Mouse (Mus musculus) T-cell, adult 2 months (primary cell): ENCODE results near the gene Lmo2.
"Not testable (repeated sequence)": the region's sequence is repeated elsewhere in the genome, so short reads cannot be mapped to it uniquely, and the experiment has no call there.

Experiments used
- DNase-seq: peaks from one replicate; pipeline ENCODE4 v3.0.0; 2022; ENCODE audit warnings: low spot score

Gene Lmo2

GRCm38 (mm10) chr2:103982250-103982649, 24.5 kb downstream of the Lmo2 start:
- peak; percentile 53 for DNase-seq

DNA sequence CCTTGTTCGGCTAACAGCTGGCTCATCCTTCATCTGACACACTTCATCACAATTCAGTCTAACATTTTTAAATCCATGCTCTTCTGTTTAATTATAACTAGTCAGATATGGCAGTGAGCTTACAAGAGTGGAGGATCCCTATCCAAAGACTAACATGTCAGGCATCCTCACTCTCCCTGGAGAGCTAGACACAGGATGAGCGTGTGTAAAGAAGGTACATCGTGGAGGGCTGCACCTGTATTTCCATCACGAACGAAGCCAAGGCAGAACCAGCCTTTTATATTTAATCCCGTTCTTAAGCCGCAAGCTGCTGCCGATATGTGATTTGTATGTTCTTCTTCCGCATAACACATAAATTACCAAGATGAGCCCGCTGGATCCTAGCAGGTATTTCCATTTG, 25.4 kb downstream of the Lmo2 start:
- no peak for DNase-seq

GRCm38 (mm10) chr2:103987595-103987994, 29.8 kb downstream of the Lmo2 start:
- DNase-seq: not testable (repeated sequence)

DNA sequence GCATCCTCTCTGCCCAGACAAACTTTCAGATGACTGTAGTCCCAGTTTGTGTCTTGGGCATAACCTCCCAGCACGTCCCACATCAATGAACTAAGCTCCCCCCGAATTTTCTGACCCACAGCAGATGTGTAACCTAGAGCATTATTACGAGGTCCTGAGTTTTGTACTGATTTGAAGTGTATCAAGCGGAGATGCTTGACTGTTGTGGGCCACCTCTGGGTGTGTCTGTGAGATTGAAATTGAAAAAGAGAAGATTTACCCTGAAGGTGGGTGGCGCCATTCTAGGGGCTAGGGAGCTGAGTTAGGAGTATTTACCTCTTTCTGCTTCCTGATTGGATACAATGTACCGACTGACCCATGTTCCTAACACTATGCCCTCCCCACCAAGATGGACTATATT, 31.9 kb downstream of the Lmo2 start:
- DNase-seq: no peak

GRCm38 (mm10) chr2:103991303-103991702, 33.5 kb downstream of the Lmo2 start:
- DNase-seq: no peak

- no peak for DNase-seq
Observed at GRCm38 (mm10) chr2:103992162-103992561, 34.4 kb downstream of the Lmo2 start.

DNA sequence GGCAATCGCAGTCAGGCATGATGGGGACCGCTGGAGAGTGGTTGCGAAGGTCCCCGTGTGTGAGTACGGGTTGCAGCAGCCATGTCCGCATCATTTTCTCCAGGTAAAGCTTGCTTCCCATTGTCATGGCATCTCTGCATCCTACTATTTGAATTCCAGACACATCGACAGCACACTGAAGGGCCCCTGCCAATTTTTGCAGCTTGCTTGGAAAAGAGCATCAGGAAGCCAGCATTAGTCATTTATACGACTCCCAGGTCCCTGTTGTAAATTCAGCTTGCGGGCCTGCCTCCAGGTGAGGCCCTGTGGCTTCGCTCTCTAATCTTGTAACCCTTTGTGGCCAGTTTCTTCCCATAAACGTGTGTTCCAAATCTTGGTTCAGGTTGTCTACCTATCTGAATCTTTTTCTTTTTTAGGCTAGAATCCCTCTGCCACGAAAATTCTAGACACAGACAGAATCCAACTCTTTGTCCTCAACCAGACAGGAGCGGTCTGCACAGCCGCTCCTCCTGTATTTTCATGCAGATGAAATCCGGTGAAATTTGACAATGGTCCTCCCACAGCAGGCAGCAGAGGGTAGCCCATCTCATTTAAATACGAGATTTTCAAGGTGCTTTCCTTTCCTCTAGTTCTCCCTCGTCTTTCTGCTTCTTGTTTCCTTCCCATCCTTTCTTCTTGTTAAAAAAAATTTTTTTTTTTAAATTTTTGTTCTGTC, 35.0 kb downstream of the Lmo2 start:
- no peak for DNase-seq

GRCm38 (mm10) chr2:104001076-104001475, 43.3 kb downstream of the Lmo2 start:
- DNase-seq: no peak

GRCm38 (mm10) chr2:104001861-104002260, 44.1 kb downstream of the Lmo2 start:
- no peak for DNase-seq

GRCm38 (mm10) chr2:104002711-104003413, 45.1 kb downstream of the Lmo2 start:
- peak; percentile 9 for DNase-seq

DNA sequence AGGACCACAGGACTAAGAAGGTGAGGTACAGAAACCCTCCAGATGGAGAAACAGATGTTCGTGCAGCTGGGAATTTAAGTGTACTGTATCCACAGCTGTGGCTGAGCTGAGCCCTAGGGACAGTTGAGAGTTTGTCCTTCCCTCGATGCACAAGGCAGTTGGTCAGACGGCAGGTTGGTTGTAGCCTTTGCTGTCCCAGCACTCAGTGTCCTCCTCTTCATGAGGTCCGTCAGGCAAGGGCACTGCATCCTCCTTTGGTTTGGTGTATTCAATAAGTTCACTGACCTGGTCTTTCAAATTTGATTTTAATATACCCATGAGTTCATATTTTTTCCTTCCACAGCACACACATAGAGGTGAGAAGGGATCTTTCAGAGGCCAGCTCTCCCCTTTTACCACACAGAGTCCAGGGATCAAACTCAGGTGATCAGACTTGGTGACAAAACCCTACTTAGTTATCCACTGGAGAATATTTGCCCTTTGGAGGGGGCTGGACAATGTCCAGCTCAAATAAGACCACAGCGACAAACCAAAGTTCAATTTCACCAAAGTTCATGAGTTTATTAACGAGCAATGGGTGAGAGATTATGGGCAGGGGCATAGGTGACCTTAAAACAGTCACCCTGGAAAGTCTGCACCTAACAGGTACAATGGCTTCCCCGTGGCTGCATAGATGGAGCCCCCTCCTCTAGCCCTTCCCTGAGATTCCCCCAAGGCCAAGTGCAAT, 50.2 kb downstream of the Lmo2 start:
- DNase-seq: no peak

- DNase-seq: not testable (repeated sequence)
Observed at GRCm38 (mm10) chr2:104008853-104009252, 51.1 kb downstream of the Lmo2 start.

DNA sequence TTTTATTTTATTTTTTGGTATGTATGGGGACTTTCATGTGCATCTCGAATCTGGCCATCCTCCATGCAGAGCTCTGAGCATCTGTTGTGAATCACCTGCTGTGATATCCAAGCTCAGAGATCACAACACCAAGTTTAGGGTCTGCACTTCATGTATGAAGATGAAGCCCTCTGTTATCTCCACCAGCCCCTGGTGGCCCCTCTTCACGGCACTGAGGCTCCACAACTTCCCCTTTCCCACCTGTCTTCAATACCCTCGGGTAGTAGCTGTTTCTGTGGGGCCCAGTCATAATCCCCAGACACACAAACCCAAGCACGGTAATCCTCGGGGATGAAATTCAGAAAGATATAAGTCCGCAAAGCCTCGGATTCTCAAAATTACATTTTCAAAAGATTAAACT, 65.3 kb downstream of the Lmo2 start:
- no peak for DNase-seq

- no peak for DNase-seq
Observed at GRCm38 (mm10) chr2:104024656-104025055, 66.9 kb downstream of the Lmo2 start.

GRCm38 (mm10) chr2:104027458-104028138, 69.8 kb downstream of the Lmo2 start, which contains the start of gene Fbxo3:
Fbxo3 (plus strand) TSS chr2:104027721.
- peak; percentile 86 for DNase-seq

DNA sequence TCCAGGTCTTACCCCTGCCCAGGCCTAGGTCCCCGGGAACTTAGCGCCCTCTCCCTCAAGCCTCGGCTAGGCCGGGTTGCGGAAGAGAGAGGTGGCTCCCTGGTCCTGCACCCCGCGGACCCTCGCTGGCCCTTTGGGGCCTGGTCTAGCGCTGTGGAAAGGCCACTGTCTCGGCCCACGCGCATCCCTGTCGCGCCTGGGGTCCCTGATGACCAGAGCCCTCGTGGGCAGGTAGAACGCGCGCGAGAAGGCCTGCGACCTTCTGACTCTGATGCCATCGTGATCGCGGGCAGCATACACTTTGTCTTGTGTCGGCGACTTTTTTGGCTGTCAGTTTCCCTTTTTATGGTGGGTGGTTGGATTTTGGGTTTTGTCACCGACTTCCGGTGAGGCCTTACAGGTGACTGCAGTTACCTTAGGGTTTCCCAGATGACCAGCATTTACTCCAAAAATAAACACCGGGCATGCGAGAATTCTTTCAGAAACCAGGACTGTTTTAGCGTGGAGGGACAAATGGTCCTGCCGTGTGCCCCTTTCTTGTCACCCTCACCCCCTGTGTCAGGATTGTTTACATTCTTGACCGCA, 70.4 kb downstream of the Lmo2 start, which contains the start of gene 4931422A03Rik:
TSS of gene 4931422A03Rik (minus strand) at position 223 of the 585 bp plus-strand sequence.
- no peak for DNase-seq

GRCm38 (mm10) chr2:104029074-104029473, 71.3 kb downstream of the Lmo2 start:
- no peak for DNase-seq

DNA sequence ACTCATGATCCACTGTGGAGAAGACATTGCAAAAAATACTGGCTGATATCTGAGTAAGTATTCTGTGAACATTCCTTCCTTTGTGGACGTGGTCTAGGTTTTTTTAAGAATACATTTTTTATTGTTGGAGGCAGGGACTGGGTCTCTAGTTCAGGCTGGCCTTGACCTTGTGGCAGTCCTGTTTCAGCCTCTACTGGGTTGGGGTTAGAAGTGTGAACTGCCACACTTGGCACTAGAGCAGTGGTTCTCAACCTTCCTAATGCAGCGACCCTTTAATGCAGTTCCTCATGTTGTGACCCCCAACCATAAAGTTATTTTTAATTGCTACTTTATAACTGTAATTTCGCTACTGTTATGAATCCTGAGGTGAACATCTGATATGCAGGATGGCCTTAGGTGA, 72.6 kb downstream of the Lmo2 start:
- DNase-seq: no peak
